Mouse (Mus musculus) 3134 (cell line): ENCODE measurements around the gene Arglu1.

Experiments
- DNase-seq: peaks from one replicate; pipeline ENCODE4 v3.0.0-alpha.2; 2011; ENCODE audit warnings: low spot score; ENCODE audit not compliant: insufficient read length; ENCODE audit errors: extremely low read depth

The Arglu1 gene

GRCm38 (mm10) chr8:8690146-8691092 lies at the start of gene Arglu1:
TSS of gene Arglu1 (minus strand) at chr8:8690521.
- peak; percentile 92 for DNase-seq

- DNase-seq: no peak
Observed at GRCm38 (mm10) chr8:8737271-8737670, 47.0 kb upstream of the Arglu1 start.

DNA sequence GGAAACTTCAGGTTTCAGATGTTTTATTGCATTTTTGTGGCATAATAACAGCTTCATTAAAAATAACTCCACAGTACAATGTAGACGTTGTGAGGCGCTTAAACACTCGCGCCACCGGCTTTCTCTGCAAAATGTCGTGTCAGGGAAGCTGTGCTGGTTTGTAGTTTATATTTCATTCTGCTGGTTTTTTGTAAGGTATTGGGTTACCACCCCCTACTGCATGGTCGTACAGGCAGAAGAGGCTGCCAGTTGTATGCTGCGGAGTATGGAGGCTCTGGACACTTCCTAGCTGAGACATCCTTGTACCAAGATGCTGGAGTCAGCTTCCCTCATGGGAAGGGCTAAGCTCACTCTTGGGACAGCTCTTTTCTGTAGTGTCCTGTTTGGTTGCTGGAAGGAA lies 46.5 kb upstream of the Arglu1 start:
- no peak for DNase-seq

GRCm38 (mm10) chr8:8733804-8734203 lies 43.5 kb upstream of the Arglu1 start:
- DNase-seq: no peak

DNA sequence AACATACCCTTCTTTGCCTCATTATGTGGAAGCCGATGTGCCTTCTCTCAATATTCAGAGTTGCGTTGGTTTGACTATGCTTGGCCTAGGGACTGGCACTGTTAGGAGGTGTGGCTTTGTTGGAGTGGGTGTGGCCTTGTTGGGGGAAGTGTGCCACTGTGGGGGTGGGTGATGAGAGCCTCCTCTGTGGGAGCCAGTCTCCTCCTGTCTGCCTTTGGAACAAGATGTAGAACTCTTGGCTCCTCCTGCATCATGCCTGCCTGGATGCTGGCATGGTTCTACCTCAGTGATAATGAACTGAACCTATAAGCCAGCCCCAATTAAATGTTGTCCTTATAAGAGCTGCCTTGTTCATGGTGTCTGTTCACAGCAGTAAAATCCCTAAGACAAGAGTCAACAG lies 38.3 kb upstream of the Arglu1 start:
- no peak for DNase-seq

DNA sequence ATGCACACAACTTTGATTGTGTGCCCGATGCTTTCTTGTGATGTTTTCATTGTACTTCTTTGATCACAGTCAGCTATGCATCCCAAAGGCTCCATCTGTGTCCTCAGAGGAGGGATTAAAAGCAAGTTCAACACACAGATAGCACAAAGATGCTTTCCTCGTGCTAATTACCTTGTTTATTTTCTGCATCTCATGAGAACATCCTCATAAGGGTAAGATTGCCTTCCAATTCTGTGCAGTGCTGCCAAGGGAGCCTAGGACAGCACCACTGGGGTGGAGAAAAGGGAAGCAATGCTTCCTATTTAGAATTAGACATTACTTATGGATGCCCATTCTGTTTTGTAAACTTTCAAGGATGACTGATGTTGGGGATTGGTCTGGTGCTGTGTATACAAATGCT lies 36.2 kb upstream of the Arglu1 start:
- no peak for DNase-seq

DNA sequence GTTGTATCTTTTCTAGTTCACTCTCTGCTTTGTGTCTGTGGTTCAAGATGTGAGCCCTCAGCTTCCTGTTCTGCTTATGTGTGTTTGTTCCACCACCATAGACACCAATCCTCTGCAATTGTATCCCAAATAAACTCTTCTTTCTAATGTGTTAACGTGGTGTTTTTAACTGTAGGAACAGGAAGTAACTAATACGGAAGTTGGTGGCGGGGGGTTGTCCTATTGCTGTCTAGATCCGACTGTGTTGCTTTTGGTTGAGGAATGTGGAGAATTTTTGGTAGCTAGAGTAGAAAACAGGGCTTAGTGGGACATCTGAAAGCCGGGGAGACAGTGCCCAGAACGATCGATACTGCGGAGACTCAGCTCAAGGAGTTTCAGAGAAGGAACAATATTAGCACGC lies 14.5 kb upstream of the Arglu1 start:
- no peak for DNase-seq

DNA sequence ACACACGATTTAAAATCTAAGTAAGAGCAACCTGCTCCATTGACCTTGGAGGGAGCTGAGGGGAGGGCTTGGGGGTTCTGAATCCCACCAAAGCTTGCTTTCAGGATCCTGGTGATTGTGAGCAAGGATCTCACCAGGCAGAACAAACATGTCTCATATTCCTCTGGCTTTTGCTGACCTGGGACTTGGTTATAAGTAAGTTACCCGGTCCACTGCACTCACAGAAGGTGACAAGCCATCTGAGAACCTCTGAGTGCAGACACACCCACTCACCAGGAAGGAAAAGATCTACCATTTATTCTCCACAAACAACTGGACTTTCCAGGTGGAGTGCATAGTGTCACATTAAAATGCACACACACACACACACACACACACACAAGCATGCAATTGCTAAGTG lies 13.3 kb upstream of the Arglu1 start:
- DNase-seq: no peak

GRCm38 (mm10) chr8:8700821-8701220 lies 10.5 kb upstream of the Arglu1 start:
- DNase-seq: no peak

DNA sequence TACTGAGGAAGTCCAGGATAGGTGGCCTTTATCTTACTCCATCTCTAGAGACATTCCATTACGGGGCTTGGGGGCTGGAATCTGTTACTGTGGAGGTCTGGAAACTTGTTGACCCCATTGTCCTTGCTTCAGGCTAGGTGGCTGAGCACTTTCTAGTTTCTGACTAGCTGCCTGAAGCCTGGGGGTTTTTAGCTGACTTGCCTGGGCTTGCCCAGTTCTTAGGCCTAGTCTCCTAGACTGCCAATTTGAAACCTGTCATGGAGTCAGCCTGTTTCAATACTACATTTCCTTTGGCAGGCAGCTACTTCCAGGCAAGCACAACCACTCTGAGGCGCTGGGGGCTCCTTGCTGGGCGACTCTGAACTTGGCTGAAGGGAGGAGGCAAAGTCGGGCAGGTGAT lies 9.9 kb upstream of the Arglu1 start:
- no peak for DNase-seq

DNA sequence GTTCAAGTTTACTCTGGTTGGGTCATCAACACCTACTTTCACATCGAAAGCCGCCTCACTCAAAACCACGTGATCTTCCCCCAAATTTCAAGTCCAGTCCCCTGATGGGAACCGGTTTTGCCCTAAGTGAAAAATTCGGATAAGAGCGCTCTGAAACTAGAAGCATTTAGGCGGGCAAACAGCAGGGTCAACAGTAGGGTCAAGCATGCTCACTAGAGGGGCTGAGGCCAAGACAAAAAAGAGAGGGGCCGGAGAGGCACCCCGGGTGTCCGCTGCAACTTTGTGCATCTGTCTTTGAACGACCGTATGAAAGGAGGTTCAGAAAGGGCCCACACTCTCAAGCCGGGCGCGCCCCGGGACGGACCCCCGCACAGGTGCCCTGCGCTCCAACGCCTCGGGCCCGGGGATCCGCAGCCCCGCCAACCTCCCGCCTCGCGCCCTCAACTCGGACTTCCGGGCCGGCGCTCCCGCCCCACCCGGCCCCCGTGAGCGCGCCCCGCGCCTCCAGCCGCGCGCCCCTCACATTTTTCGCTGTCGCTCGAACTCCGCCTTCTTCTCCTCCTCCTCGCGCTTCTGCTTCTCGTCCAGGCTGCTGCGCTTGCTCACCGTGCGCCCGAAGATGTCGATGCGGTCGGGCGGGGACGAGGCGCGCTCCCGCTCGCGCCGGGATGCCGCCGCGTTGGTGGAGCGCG lies 721 bp downstream of the Arglu1 start:
- DNase-seq: peak; percentile 76

DNA sequence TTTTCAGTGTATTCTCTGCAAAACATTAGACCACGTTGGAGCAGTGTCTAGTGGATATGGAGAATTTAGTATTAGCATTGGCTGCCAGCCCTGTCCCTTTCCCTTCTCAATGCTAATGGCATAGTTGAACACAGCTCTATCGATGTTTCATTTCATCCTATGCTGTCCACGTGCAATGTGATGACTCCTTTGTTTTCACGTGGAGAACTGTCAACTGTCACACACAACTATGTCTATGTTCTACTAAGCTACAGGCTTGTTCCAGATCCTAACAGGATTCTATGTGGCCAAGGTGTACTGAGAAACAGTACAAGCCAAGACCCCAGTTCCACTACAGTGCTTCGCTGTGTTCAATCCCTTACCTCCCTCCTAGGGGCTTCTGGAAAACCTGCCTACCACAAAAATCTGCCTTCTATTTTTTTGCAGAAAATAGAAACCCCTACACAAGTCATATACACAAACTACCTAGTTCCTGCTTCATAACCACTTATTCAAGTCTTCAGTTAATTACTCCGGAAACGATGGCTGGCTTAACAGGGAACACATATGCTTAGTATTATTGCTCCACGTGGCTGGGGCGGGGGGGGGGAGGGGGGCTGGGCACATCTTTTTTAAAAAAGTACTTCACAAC lies 1.4 kb downstream of the Arglu1 start:
- DNase-seq: no peak

GRCm38 (mm10) chr8:8685517-8685916 lies 4.8 kb downstream of the Arglu1 start:
- no peak for DNase-seq

GRCm38 (mm10) chr8:8682697-8683096 lies 7.6 kb downstream of the Arglu1 start:
- no peak for DNase-seq

- no peak for DNase-seq
Observed at GRCm38 (mm10) chr8:8678236-8678635, 12.1 kb downstream of the Arglu1 start.

- no peak for DNase-seq
Observed at GRCm38 (mm10) chr8:8674864-8675263, 15.5 kb downstream of the Arglu1 start.

DNA sequence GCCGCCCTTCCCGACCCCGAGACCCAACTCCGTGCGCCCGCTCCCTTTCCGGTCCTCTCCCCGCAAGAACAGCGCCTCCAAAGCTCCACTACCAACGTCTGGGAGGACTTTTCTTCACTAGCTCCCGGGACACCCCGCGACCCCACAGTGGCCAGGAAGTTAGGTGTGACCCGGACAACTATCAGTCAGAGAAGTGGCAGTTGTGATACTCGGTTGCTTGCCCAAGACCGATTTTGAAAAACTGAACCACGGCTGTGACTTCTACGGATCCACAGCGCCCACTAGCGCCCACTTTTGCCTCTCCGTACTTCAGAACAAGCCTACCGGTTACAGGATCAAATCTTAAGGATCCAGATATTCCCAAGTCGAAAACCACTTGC lies 28.6 kb downstream of the Arglu1 start:
- DNase-seq: no peak

DNA sequence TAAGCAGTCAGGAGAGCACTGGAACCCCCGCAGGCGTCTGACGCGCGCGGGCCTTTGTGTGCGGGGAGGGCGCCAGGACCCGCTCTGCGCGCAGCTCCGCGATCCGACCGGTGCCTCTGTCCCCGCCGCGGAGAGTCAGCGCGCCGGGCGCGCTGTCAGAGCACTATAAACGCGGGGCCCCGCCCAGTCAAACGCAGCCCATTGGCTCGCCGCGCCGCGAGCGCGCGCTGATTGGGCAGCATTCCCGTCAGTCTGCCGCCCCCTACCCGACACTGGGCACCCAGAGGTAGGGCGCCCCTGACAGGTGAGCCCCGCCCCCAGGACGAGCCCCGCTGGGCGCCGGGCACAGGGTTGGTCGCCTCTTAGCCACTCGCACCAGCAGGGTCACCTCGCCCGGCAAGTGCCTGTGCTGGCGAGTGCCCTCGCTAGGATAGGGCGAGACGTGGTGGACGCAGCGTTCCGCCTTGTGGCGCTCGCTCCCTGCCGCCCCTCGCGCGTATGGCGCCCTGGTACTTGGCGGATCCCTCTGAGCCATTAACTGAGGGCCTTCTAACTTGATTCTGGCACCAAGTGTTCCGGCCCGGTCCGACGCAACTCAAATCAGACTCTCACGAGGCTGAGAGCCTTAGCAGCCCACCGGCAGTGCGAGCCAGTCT lies 29.1 kb downstream of the Arglu1 start, which contains the start of gene Efnb2:
Efnb2 (minus strand) TSS at position 140 of the 656 bp plus-strand sequence.
- DNase-seq: peak; percentile 95

- peak; percentile 70 for DNase-seq
Observed at GRCm38 (mm10) chr8:8660307-8661098, 29.8 kb downstream of the Arglu1 start.
